Mouse (Mus musculus) cerebellum, adult 11-12 months (tissue): ENCODE results near the gene 9330161L09Rik.
A peak's percentile ranks its signal among the peaks of the same experiment; 100 is the strongest.

Source experiments
- DNase-seq: peaks from one replicate; pipeline ENCODE4 v3.0.0; 2022

Gene 9330161L09Rik

DNA sequence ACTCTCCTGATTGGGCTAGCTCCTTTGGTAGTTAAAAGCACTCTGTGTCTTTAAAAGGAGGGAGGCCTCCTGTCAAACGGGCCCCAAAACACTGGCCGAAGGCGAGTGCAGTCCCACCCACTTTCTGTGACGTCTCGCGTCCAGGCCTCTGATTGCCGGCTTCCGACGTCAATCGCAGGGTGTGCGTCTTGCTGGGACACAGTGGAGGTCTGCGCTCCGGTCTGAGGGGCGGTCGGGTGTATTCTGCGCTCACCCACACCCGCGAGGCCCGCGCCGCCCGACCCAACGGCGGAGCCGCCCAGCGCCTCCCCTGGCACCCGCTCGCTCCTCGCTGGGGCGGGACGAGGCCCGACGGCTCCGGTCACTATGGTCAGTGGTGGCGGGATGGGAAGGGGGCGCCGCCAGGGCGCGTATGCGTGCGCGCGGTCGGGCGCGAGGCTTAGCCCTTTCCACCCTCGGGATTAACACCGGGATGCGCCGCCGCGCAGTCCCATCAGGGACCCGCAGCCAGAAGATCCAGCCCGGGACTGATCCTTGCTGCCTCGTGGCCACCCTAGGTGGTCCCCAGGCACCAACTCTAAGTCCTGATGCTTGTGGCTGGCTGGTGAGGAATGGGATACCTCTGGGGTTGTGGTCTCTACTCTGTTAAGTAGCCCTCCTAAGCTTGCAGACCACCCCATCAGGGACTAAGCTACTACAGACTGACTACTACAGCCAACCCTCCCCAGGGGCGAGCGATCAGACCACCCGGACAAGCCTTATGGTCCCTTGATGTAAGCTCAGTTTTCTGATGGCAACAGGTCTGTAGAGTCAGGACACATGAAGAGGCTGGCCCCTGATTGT lies 18.9 kb downstream of the 9330161L09Rik start, which contains the start of gene Otub2:
Otub2 (plus strand) TSS at position 178 of the 843 bp plus-strand sequence.
- DNase-seq: peak; percentile 97

DNA sequence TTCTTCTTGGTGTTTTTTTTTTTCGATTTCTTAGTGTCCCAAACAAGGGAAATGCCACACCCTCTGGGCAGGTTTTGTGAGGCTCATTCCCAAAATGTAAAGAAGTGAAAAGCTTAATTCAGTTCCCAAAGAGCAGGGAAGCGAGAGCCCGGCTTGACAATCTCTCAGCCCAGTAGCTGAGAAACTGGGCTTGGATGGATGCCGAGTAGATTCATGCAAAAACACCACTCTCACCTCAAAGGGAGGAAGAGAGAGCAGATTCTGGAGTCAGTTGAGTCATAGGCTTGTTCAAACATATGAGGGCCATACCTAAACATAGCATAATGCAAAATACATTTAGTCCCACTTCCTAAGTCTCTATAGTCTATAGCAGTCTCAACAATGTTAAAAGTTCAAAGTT lies 27.4 kb downstream of the 9330161L09Rik start:
- no peak for DNase-seq

DNA sequence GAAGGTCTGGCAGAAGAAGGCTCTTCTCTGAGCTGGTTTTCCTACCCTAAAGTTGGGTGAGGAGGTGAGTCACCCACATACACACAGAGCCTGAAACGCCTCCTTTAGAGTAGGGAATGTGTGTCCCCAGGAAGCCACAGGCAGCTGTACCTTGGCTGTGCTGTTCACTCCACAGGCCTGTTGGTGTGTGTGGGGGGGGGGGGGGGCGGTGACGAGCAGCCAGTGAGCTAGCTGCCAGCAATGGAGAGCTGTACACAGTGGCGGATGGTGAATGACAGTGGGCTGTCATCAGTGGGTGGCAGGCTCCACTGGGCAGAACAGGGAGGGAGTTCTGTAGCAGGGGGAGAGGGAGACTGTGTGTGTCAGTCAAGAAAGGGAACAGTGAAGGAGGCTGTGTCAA lies 30.8 kb downstream of the 9330161L09Rik start:
- DNase-seq: no peak

DNA sequence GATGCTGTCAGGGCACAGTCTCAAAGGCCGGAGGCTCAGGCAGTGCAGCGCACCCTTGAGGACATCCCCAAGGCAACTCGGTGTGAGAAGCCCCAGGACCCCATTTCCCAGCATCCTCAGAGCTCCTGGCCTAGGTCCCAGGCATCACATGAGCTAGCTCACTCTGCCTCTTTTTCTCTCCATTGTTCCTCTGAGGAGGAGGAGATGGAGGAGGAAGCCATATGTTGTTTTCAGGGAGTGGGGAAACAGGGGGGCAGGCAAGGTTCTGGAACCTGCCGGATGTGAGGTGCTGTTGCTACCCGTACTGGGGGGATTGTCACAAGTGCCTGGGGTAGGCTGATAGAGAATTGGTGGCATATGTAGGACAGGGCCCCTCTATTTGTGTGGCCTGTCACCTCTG lies 31.5 kb downstream of the 9330161L09Rik start:
- no peak for DNase-seq

DNA sequence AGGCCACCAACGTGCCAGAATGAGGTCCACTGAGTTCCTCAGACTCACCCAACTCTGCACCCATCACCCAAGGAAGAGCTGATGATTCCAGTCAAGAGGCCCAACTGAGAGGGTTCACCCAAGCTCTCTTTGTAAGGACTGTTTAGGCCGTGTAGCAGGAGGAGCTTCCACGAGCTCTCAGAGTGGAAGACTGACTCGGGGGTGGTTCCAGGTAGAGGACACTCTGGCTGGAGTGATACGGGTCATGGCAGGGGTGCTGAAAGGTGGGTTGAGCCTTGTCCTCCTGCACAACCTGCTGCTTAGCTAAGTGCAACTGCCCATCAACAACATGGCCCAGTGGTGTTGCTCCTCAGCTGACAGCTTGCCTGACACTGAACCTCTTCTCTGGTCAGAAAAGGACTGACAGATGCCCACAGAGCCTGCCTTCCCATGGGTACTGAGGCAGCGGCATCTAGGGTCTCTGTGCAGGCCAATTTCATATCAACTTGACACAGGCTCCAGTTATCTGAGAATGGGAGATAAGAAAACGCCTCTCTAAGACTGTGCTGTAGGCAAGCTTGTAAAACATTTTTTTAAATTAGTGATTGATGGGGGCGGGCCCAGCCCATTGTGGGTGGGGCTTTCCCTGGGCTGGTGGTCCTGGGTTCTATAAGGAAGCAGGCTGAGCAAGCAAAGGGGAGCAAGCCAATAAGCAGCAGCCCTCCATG lies 33.9 kb downstream of the 9330161L09Rik start:
- no peak for DNase-seq

DNA sequence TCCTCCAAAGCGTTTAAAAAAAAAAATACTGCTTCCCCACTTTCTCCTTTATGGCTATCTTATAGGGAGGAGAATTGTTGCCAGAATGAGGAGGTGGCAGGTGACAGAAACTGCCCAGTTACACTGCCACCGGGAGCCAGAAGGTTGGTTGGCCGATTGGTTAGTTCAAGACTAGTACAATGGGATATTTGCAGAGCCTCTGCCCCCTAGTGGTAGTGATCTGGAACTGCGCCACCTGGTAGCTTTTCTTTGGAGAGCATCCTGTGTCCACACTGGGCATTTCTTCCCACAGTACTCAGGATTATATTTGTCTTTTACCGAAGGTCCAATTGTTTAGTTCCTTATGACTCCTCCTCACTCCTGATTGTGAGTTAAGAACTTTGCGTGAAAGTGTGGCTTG lies 35.9 kb downstream of the 9330161L09Rik start:
- no peak for DNase-seq

DNA sequence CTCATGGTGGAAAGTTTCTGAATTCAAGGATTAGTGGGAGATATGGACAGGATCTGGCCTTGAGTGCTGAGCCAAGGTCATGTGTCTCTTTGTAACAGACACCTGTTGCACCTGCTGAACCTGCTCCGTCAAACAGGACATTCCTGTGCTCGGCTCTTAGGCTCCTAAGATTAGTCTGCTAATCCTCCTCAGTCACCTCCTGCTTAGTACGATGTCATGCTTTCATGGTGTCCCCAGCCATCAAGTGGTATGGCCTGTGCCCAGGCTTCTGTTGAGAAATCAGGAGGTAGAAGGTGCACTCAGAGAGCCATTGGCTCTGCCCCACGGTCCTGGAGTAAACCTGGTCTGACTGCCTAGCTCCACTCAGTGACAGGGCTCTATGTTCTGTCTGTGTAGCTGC lies 36.8 kb downstream of the 9330161L09Rik start:
- DNase-seq: no peak

DNA sequence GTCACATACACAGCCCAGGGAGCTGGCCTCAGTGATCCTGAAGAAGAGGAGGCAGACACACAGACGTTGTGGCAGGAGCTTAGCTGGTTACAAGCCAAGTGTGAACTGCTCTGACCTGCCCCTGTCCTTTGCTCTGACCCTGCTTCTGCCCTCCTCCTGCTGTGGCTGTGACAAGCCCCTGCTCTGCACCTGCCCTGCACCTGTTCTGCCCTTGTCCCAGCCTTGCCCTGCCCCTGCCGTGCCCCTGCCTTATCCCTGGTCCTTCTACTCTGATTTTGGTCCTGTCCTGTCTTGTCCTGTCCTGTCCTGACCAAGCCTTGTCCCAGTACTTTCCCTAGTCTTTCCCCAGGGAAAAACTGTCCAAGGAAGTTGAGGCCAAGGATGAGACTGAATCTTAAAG lies 38.8 kb downstream of the 9330161L09Rik start:
- no peak for DNase-seq

DNA sequence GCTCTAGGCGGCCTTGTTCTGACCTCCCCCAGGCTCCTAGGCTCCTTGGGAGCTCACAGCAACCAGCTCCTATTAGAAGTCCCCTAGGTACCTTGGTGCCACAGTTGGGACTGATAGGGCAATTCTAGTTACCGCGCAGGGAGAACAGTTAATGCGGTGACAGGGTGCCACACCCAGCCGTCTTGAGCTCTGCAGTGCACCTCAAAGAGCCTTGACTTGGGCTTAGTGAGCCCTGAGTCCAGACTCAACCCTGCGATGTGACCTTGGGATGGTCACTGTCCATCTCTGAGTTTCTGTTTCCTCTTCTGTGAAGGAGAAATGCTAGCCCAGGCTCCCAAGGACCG lies 39.3 kb downstream of the 9330161L09Rik start:
- DNase-seq: no peak

DNA sequence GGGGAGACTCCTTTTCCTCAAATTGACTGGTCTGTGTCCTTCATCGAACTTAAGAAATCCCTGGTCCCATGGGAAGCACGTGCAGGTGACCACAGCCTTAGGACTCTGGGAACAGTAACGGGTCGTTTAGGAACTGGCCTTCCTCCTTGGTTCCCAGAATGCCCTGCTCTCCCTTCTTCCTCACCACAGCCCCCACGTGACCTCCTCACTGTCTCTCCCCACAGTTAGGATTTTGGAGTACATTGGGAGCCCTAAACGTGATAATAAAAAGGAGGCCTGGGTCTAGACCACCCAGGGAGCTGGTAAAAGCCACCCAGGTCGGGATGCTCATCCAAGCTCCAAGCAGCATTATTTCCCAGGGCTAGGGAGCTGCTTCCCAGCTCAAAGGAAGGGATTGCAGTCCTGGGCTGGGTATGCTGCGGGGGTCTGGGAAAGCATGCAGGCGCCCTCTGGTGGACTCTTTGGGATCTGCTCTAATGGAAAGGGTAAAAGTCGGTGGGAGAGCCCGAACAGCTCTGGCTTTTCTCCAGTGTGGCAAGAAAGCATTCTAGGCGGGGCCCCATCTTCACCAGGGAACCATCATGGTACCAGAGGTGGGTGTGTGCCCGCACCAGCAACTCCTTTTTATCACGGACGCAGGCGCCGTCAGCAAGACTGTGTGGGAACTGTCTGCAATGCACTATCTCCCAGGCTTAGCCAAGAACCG lies 39.8 kb downstream of the 9330161L09Rik start:
- peak; percentile 38 for DNase-seq

DNA sequence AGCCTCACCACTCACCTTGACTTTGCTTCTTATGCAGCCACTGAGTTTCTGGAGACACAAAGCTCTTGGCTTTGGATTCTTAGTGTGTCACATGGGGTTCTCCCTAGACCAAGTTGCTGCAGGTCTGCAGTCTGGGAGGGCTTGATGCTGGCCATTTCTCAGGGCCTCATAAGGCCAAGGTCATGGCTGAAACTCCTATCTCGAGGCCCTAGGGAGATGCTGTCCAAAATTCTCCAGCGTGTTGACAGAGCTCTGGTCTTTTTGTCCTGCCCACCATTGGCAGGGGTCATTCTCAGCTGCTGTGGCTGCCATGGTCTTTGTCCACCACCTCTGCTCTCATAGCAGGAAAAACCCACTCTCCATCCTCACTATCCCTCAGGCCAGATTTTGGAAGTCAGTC lies 40.4 kb downstream of the 9330161L09Rik start:
- no peak for DNase-seq

DNA sequence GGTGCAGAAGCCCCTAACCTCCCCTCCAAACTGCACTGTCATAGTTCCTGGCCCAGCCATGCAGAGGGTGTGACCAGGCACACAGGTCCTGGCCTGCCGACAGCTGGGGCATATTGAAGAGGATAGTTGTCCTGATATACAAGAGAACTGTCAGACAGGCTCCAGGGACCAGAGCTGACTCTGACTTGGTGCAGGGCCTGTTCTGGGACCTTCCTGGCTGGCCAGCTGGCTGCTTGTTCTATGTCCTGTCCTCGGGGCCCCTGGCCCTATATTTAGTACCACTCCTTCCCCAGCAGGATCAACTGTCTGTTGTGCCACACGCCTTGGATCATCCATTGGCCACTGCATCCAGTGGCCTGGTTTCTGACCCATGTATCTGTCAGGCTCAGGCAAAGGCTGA lies 45.3 kb downstream of the 9330161L09Rik start:
- no peak for DNase-seq

DNA sequence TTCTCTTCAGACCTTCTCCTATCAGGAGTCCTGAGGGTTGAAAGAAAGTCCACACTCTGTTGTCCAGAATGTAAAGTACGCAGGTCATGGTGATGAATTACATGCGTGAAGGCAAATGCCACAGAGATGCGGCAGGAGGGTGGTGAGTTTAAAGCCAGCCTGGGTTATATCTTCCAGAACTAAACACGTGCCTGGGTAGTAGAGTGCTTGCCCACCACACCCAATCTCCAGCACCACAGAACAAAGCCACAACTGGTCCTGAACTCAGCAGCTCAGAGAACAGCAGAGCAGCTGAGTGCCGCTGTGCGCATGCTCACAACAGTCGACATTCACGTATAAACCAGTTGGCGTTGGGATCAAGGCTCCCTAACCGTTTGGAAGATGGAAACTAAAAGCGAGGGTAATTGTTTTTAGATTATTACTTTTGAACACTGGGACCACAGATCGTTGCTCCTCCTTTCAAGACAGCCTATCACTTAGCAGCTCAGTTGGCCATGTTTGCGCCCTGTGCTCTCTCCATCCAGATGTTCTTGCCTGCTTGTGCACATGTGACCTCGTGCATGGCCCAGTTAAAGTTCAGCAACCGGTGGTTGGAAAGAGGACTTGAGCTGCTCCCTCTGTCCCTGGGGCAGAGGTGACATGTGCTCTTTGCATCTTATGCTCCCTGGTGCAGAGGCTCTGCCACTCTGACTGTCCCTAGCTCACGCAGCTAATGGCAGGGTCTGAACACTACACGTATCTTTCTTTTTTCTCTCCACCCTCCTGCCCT lies 45.9 kb downstream of the 9330161L09Rik start:
- no peak for DNase-seq

DNA sequence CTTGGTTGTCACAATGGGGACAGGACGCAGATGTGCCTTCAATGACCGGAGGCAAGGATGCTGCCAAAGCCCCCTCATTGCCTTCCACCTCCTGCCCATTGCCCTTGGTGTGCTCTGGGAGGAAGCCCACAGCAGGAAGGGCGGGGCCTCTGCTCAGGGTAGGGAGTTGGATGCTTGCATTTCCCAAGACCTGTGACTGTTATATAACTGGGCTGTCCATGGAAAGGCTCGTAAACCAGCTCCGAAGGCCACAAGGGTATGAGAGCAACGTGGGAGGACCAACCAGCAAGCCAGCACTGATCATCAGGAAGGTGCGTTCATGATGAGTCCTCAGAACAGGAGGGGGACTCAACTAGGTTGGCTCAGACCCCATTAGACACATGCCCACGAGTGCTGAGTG lies 46.8 kb downstream of the 9330161L09Rik start:
- DNase-seq: no peak

DNA sequence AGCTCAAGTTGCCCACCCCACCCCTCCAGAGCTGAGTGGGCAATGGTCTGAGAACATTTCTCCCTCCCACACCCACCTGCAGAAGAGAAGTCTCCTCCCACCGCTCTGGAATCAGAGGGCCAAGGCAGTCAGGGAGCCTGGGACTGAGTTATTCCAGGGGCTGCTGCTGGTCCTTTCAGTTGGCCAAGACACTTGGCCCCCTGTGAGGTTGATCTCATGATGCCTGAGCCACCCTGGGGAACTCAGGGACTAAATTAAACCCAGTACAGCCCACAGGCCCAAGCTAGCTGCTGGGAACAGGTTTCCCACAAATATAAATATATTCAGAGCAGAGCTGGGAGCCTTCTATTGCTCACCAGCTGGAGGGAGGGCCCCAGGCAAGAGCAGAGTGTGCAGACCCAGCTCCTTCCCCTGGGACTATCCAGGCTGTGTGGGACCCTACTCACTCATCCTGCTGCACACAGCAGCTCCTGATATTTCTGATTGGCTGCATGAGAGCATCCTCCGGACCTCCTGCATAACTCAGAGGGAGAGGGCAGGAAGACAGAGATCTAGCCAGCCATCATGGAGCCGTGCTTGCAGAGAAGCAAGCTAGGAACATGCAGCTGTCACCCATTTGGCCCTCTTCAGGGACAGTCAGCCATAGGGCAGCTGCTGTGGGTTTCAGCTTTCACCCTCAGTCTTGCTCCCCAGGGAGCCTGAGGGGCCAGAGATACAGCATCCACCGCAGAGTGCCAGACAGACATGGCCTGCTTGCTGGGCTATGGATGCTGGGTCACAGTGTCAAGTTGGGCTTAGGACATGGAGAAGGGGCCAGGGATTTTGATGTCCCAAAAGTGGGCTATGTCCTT lies 48.4 kb downstream of the 9330161L09Rik start:
- no peak for DNase-seq

DNA sequence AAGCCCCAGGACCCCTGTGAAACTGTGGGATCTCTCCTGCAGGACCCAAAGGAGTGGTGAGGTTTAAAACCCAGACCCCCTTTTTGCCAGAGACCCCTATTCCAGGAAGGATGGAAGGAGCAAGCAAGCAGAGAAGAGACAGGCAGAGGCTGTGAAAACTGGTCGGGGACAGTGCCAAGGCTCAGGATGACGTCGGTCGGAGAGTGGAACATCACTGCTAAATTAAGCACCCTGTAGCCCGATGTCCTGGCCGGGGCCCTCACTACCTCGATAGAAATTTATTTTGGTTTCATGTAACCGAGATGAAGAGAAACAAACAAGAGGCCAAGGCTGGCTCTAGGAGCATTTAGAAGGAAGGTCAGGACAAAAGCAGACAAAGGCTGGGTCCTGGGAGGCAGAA lies 49.4 kb downstream of the 9330161L09Rik start:
- no peak for DNase-seq
